Mouse (Mus musculus) limb, embryonic 12.5 days (tissue): ENCODE data around the gene Slc25a26. TPM values are rescaled to one million over a fixed set of nuclear protein-coding genes. Genes with fewer than 3 reads are reported as not detected.
"Not testable (repeated sequence)": the region's sequence is repeated elsewhere in the genome, so short reads cannot be mapped to it uniquely, and the experiment has no call there.

ENCODE experiments used
- ATAC-seq: fragments of 200-750 bp; cut with Nextera tagmentation; 2 replicates; pipeline ENCODE4 v1.8.0; 2017; ENCODE audit warnings: low read depth, moderate TSS enrichment; ENCODE audit not compliant: insufficient number of reproducible peaks, insufficient read depth, low FRiP score, low TSS enrichment
- H3K27ac ChIP-seq: fragments of 300-500 bp; sonication (generic); 2 replicates; pipeline ENCODE4 v1.5.1; 2016; ENCODE audit warnings: mild to moderate bottlenecking, moderate library complexity
- H3K27me3 ChIP-seq: fragments of 300-500 bp; sonication (generic); 2 replicates; pipeline ENCODE4 v1.6.1; 2016; ENCODE audit warnings: mild to moderate bottlenecking, moderate library complexity
- H3K36me3 ChIP-seq: fragments of 300-500 bp; sonication (generic); 2 replicates; pipeline ENCODE4 v1.6.1; 2016; ENCODE audit warnings: mild to moderate bottlenecking, moderate library complexity
- H3K4me1 ChIP-seq: fragments of 300-500 bp; sonication (generic); replicated peaks from 2 replicates; pipeline ENCODE4 v1.6.1; 2016
- H3K4me2 ChIP-seq: fragments of 300-500 bp; sonication (generic); 2 replicates; pipeline ENCODE4 v1.6.1; 2016; ENCODE audit warnings: mild to moderate bottlenecking, moderate library complexity
- H3K4me3 ChIP-seq: fragments of 300-500 bp; sonication (generic); replicated peaks from 2 replicates; pipeline ENCODE4 v1.5.1; 2016; ENCODE audit warnings: mild to moderate bottlenecking
- H3K9ac ChIP-seq: fragments of 300-500 bp; sonication (generic); replicated peaks from 2 replicates; pipeline ENCODE4 v1.6.1; 2016; ENCODE audit warnings: mild to moderate bottlenecking, moderate library complexity
- H3K9me3 ChIP-seq: fragments of 300-500 bp; sonication (generic); 2 replicates; pipeline ENCODE4 v1.6.1; 2016; ENCODE audit warnings: mild to moderate bottlenecking, moderate library complexity
- whole genome bisulfite sequencing: fragments of 180-500 bp; shearing (Covaris S2); methylation state at CpG from one replicate; pipeline ENCODE4 v1.1.7; 2016; 5-methylcytosine and 5-hydroxymethylcytosine counted together
- polyA plus RNA-seq: library from polyadenylated mRNA; unstranded; fragments of >200 nt; fragmentation: Nextera tagmentation; extraction: Ambion mirVana; gene quantifications from 2 replicates; pipeline ENCODE4 v1.2.1, GENCODE M21; 2016

Gene Slc25a26
- polyA plus RNA-seq, 1 experiment from 2014 or later, result 8.4 TPM

GRCm38 (mm10) chr6:94553085-94553484, 53.0 kb downstream of the Slc25a26 start:
- Histone ChIP-seq H3K27me3 (no peaks in the 10 kb centered on the region), H3K4me2 (no peak overlapping the region), H3K27ac (no peak overlapping the region), H3K4me1 (peaks cover 6% of the 10 kb centered on the region; the same call in 1 of the 2 replicates), H3K9ac (no peak overlapping the region), H3K36me3 (no peaks in the 10 kb centered on the region), H3K9me3 (peaks cover 5% of the 10 kb centered on the region; the same call in 1 of the 2 replicates), H3K4me3 (no peak overlapping the region)
- no peak for ATAC-seq
- 80% methylated on average over 5 of the region's 5 CpGs for WGBS

DNA sequence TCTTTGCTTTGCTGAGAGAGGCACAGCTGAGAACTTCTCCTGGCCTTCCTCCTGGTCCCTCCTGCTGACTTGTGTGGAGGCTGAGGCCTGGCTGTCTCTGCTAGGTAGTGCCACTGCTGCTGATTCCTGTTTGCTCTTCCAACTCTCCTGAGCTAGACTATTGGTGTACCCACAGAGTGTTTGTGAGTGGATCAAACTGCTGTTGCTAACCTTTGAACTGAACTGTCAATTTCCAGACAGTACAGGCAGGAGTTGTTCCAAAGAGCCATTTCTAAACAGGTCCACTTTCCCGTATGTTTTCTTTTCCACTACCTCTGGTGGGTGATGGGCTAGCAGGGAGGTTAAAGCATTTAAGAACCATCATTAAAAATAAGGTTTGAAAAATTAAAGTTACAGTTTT, 58.5 kb downstream of the Slc25a26 start:
- not testable (repeated sequence) for H3K4me1 ChIP-seq, H3K4me2 ChIP-seq, H3K36me3 ChIP-seq, H3K27ac ChIP-seq, H3K27me3 ChIP-seq, H3K9ac ChIP-seq, H3K4me3 ChIP-seq, ATAC-seq, H3K9me3 ChIP-seq
- 78% methylated on average over 1 of the region's 1 CpGs for WGBS

DNA sequence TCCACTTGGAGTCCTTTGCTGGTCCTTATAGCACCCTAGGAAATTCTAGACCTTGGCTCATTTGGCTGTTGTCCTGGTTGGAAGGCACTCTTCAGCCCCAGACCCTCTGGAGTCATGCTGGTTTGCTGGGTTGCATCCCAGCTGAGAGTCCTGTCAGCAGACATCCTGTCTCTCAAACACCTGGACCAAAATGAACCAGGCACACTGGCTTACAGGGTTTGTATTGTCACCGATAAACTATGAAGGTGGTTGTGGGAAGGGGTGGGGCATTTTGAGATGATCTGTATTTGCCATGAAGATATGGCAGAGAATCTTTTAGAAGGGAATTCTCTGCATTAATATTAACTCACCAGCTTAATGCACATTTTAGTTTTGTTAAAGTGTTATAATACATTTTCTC, 60.8 kb downstream of the Slc25a26 start:
- ATAC-seq, result no peak
- no peaks in the 10 kb centered on the region; the same call in 1 of the 2 replicates for H3K27me3 ChIP-seq
- H3K27ac ChIP-seq, result no peak overlapping the region
- no peak overlapping the region for H3K9ac ChIP-seq
- H3K9me3 ChIP-seq, result no peaks in the 10 kb centered on the region
- no peak overlapping the region for H3K4me2 ChIP-seq
- no peak overlapping the region for H3K4me3 ChIP-seq
- peaks cover 4% of the 10 kb centered on the region for H3K4me1 ChIP-seq
- WGBS, result 79% methylated on average over 1 of the region's 1 CpGs
- no peaks in the 10 kb centered on the region for H3K36me3 ChIP-seq

GRCm38 (mm10) chr6:94561346-94561745, 61.2 kb downstream of the Slc25a26 start:
- no peak overlapping the region for H3K4me2 ChIP-seq
- H3K4me1 ChIP-seq, result peaks cover 4% of the 10 kb centered on the region
- H3K27me3 ChIP-seq, result no peaks in the 10 kb centered on the region; the same call in 1 of the 2 replicates
- no peaks in the 10 kb centered on the region for H3K36me3 ChIP-seq
- no peak overlapping the region for H3K27ac ChIP-seq
- ATAC-seq, result no peak
- no peak overlapping the region for H3K9ac ChIP-seq
- WGBS, result 16% methylated on average over 1 of the region's 1 CpGs
- H3K4me3 ChIP-seq, result no peak overlapping the region
- no peaks in the 10 kb centered on the region for H3K9me3 ChIP-seq

- Histone ChIP-seq H3K9ac (no peak overlapping the region), H3K27ac (no peak overlapping the region), H3K36me3 (no peaks in the 10 kb centered on the region), H3K4me3 (no peak overlapping the region), H3K27me3 (no peaks in the 10 kb centered on the region; the same call in 1 of the 2 replicates), H3K9me3 (no peaks in the 10 kb centered on the region), H3K4me1 (peaks cover 4% of the 10 kb centered on the region), H3K4me2 (no peak overlapping the region)
- 59% methylated on average over 8 of the region's 8 CpGs for whole genome bisulfite sequencing
- no peak for ATAC-seq
Measured at GRCm38 (mm10) chr6:94563203-94563940, 63.2 kb downstream of the Slc25a26 start.

- WGBS, result 93% methylated on average over 2 of the region's 2 CpGs
- Histone ChIP-seq H3K27ac (no peak overlapping the region), H3K4me3 (no peak overlapping the region), H3K9me3 (no peaks in the 10 kb centered on the region), H3K9ac (no peak overlapping the region), H3K27me3 (no peaks in the 10 kb centered on the region), H3K4me2 (no peak overlapping the region), H3K36me3 (no peaks in the 10 kb centered on the region), H3K4me1 (peaks cover 4% of the 10 kb centered on the region)
- ATAC-seq, result no peak
Measured at GRCm38 (mm10) chr6:94565766-94566165, 65.6 kb downstream of the Slc25a26 start.

DNA sequence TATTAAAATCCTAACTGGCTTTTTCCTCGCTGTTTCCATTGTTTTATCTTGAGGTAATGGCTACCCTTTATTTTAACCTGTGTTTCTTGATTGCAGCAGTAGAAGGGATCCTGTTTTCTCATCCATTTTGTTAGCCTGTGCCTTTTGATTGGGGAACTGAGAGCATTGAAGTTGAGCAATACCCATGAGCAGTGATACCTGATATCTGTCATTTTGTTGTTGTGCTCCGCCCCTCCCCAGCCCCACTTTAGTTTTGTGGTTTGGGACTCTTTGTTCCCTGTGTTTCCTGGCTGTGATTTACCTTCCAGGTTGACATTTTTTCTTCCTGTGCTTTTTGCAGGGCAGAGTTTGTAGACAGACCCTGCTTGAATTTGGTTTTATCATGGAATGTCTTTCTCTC, 67.9 kb downstream of the Slc25a26 start:
- Histone ChIP-seq H3K36me3 (no peaks in the 10 kb centered on the region), H3K4me2 (no peak overlapping the region), H3K4me3 (no peak overlapping the region), H3K9me3 (no peaks in the 10 kb centered on the region), H3K27ac (no peak overlapping the region), H3K27me3 (no peaks in the 10 kb centered on the region), H3K9ac (no peak overlapping the region), H3K4me1 (no peaks in the 10 kb centered on the region)
- ATAC-seq, result no peak
- 78% methylated on average over 2 of the region's 2 CpGs for WGBS

DNA sequence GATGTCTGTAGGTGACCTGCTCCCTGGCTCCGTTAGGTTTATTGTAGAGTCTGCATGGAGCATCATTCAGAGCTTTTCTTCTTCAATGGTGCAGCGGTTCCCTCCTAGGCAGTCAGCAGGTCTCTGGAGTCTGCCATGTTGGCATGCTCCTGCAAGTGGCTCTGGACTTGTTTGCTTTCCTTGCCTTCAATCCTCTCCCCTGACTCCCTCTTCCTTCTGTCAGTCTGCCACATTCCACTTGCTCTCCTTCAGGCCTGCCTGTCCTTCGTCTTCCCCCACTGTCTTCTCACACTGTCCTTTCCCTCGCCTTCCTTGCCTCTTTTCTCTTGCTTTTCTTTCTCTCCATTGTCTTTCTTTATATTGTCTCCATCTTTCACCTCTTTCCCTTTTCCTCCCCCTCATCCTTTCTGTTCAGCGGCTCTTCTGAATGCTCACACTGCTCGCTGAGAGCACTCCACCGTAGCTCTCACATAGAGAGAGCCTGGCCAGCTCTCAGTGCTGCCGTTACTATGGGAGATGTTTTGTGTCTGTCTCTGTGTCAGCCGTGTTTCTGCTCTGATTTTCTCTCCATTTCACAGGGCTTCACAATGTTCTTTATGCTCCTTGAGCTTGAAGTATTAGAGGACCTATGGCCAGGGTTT, 75.5 kb downstream of the Slc25a26 start:
- Histone ChIP-seq H3K27me3 (no peaks in the 10 kb centered on the region), H3K9me3 (no peaks in the 10 kb centered on the region), H3K4me3 (no peak overlapping the region), H3K9ac (no peak overlapping the region), H3K27ac (no peak overlapping the region), H3K4me1 (peaks cover under 1% of the 10 kb centered on the region), H3K36me3 (no peaks in the 10 kb centered on the region), H3K4me2 (no peak overlapping the region)
- WGBS, result 81% methylated on average over 9 of the region's 9 CpGs
- ATAC-seq, result no peak

- no peaks in the 10 kb centered on the region for H3K36me3 ChIP-seq
- no peaks in the 10 kb centered on the region for H3K27me3 ChIP-seq
- ATAC-seq, result no peak; the same call in 1 of the 2 replicates
- no peak overlapping the region for H3K4me3 ChIP-seq
- H3K9ac ChIP-seq, result no peak overlapping the region
- H3K4me2 ChIP-seq, result no peak overlapping the region
- peaks cover 15% of the 10 kb centered on the region for H3K4me1 ChIP-seq
- no peaks in the 10 kb centered on the region for H3K9me3 ChIP-seq
- H3K27ac ChIP-seq, result peak overlapping the region; percentile 20; the same call in 1 of the 2 replicates
- 73% methylated on average over 8 of the region's 8 CpGs for WGBS
Measured at GRCm38 (mm10) chr6:94577991-94578390, 77.9 kb downstream of the Slc25a26 start.

GRCm38 (mm10) chr6:94582055-94582454, 81.9 kb downstream of the Slc25a26 start:
- no peak overlapping the region for H3K27ac ChIP-seq
- no peaks in the 10 kb centered on the region for H3K9me3 ChIP-seq
- ATAC-seq, result no peak
- H3K4me1 ChIP-seq, result peaks cover 15% of the 10 kb centered on the region
- no peak overlapping the region for H3K4me2 ChIP-seq
- no peaks in the 10 kb centered on the region for H3K36me3 ChIP-seq
- WGBS, result 73% methylated on average over 9 of the region's 9 CpGs
- H3K9ac ChIP-seq, result no peak overlapping the region
- H3K4me3 ChIP-seq, result no peak overlapping the region
- H3K27me3 ChIP-seq, result no peaks in the 10 kb centered on the region

DNA sequence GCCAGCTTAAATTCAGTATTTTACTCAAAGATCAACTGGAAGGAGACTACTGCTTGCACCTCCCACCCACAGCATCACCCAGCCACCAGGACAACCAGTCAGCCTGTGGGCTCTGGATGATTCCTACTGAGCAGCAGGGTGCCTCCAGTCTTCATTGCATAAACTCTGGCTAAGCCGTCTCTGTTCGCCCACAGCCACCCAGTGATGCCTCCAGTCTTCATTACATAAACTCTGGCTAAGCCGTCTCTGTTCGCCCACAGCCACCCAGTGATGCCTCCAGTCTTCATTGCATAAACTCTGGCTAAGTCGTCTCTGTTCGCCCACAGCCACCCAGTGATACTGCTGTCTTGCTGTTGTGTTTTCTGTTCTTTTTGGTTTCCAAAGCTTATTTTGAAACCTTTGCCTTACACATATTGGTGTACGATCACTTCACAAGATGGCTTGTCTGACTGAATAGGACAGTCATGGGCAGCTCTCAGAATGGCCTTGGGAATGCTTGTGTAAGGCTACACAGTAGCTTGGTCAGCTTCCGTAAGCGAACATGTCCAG, 84.1 kb downstream of the Slc25a26 start:
- Histone ChIP-seq H3K9me3 (no peaks in the 10 kb centered on the region), H3K9ac (no peak overlapping the region), H3K27ac (no peak overlapping the region), H3K4me2 (no peak overlapping the region), H3K4me3 (no peak overlapping the region), H3K4me1 (peaks cover 15% of the 10 kb centered on the region), H3K36me3 (no peaks in the 10 kb centered on the region), H3K27me3 (no peaks in the 10 kb centered on the region)
- ATAC-seq, result no peak
- WGBS, result 91% methylated on average over 9 of the region's 9 CpGs
